Mouse (Mus musculus): Measurements from ENCODE around the gene Hyls1.
"Not testable (repeated sequence)": the region's sequence is repeated elsewhere in the genome, so short reads cannot be mapped to it uniquely, and the experiment has no call there.

Gene Hyls1

DNA sequence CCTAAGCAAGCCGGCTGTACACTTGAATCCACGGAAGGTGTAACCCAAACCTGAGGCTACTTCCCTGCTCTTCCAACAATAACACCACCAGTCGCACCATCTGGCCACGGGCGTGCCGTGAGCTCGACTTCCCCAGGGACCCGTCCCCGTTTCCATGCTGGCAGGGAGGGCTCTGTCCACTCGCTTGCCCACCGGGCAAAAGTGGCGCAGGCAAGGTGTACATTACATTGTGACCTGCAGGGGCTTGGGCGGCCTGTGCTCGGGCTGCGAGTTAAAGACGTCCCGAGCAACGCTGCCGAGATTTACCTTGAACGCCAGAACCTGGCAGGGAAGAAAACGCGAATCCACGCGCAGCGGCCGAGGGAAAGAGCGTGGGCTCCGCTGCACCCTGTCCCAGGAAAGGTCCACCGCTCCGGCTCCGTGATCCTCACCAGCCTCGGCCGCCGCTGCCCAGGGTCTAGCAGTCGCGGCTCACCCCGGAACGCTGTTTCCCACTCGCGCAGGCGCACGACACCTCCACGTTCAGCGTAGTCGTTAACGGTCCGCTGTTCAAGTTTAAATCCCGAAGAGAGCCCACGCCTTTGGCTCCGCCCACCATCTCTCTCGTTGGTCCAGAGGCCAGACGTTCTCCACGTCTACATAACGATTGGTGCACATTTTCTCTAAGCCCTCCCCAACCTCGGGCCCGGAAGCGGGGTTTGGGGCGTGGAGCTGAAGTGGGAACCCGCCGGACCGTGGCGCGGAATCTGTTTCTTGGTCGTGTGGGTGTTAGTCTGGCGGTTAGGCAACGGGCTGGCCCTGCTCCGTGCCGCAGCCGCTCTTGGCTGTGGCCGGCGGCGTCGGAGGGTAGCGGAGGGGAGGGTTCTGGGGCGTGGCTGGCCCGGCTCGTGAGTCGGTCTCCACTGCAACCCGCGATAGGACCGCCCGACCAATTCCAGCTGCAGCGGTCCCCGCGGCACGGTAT lies at the start of gene Hyls1, which contains the start of gene Pate2:
TSS of gene Hyls1 (minus strand) at position 828 of the 964 bp plus-strand sequence.
TSS of gene Pate2 (plus strand) at position 714 of the 964 bp plus-strand sequence.
- DNase-seq (ENCODE audit: low spot score), result peak; percentile 81

DNA sequence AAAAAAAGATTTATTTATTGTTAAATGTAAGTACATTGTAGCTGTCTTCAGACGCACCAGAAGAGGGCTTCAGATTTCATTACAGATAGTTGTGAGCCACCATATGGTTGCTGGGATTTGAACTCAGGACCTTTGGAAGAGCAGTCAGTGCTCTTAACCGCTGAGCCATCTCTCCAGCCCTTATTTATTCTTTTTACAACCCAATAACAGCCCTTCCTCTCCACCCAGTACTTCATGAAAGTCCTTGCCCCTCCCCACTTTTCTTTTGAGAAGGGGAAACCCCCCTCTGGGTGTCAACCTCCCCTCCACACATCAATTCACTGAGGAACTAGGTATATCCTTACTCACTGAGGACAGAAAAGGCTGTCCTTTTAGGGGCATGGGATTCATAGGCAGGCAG lies 46.6 kb upstream of the Hyls1 start:
- not testable (repeated sequence) for DNase-seq (ENCODE audit: low spot score)

DNA sequence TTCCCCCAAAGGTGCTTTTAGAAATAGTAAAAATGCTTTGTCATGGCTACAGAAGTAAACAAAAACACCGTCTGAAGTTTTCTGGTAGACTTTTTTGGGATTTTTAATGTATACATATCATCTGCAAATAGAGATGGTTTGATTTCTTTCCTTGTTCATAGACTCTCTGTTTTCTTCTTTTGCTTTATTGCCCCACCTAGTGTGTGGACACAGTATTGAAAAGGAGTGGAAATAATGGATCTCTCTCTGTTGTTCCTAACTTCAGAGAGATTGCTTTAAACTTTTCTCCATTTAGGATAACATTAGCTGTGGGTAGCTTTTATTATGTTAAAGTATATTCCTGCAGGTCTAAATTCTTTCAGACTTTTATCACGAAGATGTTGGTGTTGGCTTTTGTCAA lies 43.8 kb upstream of the Hyls1 start:
- DNase-seq (ENCODE audit: low spot score), result no peak

DNA sequence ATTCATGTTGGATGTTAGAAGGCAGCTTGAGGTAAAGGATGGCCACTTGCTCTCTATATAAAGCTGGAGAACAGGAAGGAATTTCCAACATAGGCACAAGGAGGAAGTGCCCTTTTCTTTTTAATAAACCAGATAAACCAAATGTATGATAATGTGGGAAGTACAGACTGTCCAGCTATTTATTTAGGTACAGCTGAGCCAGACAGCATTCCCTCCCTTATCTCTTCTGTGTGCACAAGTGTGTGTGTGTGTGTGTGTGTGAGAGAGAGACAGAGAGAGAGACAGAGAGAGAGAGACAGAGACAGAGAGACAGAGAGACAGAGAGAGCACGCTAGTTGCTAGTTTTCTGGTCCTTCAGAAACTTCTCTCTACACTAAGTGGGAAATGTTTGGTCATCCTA lies 41.6 kb upstream of the Hyls1 start, which contains the start of gene Pate4:
TSS of gene Pate4 (minus strand) at position 101 of the 400 bp plus-strand sequence.
- DNase-seq (ENCODE audit: low spot score), result no peak

DNA sequence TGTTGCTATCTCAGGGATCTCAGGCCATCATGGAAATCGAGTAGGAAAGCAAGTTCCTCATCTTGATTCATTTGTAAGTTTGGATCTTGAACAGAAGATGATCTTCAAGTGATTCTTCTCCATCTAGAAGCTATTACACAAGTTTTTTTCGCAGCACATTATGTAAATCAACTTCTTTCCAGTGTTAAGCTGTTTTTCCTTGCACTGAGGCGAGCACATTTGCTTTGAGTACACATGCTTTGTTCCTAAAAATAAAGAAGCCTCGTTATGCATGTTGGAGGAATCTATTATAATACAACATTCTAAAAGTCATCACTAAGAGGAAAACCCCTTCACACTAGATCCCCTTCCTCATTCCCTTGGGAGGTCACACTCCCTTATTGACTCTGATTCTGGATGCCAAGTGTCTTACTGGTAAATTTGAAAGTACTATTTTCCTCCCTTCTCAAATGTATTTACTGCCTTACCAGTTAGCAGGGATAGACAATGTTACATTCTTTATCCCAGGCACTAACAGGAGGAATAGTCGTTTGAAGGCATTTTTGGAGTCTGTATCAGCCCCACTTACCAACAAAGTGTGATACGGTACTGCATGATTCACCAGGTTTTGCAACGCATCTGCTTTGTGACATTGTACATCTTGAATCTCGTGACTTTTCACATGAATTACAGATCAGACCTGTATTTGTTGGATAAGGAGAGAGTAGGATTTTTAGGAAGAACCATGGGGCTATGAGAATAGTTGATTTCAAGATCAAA lies 37.6 kb upstream of the Hyls1 start:
- no peak for DNase-seq (ENCODE audit: low spot score)

DNA sequence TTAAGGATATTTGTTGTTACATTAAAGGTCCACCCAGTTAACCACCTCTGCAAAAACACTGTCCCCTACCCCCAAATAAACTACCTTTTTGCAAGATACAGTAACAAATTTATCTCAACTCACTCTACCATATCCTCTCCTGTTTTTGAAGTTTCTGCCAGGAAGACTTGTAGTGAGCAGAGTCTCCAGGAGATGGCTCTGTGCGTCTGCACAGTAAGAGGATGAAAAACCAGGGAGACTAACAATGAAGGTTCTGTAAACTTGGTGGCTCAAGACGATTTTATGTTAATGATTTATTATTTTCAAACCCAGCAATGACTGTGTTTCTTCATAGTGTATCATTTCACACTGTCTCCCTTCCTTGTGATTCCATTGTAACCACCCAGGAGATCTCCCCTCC lies 22.7 kb upstream of the Hyls1 start:
- no peak for DNase-seq (ENCODE audit: low spot score)

DNA sequence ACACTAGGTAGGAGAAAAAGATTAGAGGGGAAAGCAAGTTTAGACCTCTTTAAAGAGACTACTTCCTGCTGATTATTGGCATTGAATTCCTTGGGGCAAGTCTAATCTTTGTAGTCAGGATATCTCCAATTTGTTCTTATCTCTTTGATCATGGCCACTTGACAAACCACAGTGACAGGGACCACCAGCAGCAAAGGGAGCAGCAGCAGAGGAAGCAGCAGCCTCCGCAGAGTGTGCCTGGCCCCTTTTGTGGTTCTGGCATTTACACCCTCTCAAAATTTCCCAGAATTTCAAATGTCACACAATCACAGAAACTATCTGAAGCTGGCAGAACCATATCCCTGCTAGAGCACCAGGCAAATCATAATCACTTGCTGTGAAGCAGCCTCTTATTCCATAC lies 17.5 kb upstream of the Hyls1 start:
- no peak for DNase-seq (ENCODE audit: low spot score)

DNA sequence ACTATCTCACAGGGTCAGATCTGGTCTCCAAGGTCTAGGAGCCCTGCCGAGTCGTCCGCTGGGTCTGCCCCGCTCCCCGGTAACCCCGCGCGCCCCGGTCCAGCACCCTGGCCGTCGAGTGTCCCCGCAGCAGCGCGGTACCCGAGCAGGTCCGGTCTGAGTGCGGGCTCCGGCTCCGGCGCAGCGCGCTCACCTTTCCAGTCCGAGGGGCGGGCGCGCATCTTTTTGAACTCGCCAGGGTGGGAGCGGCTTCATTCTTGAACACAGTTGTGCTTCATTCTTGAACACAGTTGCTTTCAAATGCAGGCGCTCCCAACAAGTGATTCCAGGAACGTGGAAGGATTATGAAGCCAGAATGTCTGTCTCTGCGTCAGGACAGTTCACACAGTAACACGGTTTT lies 4.2 kb upstream of the Hyls1 start:
- DNase-seq (ENCODE audit: low spot score), result no peak

DNA sequence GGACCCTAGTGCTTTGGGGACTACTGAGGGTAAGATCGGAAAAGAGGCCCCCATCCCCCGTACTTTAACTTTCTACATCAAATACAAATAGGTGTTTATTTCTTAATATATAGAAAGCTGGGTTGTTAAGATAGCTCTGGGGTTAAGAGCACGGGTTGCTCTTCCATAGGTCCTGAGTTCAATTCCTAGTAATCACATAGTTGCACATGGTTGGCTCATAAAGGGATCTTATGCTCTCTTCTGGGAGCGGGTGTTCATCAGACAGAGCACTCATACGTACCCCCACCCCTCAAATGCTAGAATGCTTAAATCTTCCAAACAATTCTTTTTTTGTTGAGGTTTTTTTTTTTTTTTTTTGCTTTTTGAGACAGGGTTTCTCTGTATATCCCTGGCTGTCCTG lies 465 bp upstream of the Hyls1 start:
- DNase-seq (ENCODE audit: low spot score), result no peak

DNA sequence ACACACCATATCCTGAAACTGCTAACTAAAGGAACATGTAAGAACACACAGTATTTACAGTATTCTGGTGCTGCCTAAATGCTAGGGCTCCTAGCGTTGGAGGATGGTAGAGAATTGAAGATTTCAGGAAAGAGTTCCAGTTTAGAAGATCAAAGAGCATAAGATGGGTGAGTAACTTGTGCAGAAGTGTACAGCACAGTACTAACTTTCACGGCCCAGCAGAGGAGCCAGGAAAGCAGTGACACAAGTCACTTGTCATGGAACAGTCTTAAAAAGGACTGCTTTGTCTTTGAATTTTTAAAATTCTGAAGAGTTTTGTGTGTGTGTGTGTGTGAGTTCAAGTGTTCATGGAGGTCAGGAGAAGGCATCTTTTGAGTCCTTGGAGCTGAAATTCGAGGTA lies 2.2 kb downstream of the Hyls1 start:
- no peak for DNase-seq (ENCODE audit: low spot score)

DNA sequence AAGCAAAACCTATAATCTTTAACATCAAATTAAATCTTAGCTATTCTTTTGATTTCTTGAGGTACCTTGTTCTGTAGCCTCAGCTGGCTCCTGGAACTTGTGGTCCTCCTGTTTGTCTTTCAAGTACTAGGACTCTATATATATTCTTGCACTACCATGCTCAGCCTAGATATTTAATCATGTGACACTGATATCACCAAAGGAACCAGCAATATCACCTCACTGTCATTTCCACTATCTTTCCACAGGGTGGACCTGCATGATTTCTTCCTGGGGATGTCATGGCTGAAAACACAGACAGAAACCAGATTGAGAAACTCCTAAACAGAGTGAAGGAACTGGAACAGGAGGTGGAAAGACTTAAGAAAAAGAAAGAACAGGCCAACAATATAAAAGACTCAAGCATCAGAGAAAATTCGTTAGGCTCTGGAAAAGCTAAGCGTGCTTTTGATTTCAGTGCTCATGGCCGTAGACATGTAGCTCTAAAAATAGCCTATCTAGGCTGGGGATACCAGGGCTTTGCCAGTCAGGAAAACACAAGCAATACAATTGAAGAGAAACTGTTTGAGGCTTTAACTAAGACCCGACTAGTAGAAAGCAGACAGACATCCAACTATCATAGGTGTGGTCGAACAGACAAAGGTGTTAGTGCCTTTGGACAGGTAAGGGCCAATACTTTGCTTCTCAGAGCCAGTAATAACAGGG lies 5.5 kb downstream of the Hyls1 start:
- no peak for DNase-seq (ENCODE audit: low spot score)

DNA sequence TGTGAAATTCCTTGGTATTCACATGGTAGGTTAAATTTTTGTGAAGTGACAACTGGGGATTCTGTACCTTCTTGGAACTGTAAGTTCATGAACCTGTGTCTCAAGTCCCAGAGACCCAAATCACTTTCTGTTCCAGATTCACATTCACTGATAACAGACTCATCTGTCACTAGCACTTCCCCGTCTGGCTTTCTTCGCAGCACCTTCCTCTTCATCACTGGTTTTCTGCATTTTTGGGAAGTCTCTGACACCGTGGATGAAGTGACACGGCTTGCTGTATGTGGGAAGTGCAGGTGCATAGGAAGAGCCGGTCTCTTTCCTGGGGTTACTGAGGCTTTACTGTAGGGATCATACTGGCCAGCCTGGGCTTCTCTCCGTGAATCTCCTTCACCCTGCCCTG lies 8.6 kb downstream of the Hyls1 start:
- no peak for DNase-seq (ENCODE audit: low spot score)

DNA sequence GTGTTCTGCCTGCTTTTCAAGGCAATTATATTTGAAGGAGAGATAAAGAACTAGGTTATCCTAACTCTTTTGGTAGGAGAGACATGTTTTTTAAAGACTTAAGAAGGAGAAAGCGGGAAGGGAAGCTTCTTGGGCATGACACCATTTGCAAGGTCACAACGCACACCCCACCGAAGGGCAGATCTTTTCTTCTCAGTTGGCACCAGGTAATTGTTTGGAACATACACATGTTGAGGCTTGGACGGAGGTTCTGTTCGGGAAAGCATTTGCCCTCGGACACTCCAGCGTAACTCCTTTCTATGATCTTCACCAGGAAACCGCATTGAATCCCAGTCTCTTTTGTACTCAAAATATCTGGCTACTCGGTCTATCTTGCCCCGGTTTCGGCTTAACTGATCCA lies 9.1 kb downstream of the Hyls1 start:
- no peak for DNase-seq (ENCODE audit: low spot score)

DNA sequence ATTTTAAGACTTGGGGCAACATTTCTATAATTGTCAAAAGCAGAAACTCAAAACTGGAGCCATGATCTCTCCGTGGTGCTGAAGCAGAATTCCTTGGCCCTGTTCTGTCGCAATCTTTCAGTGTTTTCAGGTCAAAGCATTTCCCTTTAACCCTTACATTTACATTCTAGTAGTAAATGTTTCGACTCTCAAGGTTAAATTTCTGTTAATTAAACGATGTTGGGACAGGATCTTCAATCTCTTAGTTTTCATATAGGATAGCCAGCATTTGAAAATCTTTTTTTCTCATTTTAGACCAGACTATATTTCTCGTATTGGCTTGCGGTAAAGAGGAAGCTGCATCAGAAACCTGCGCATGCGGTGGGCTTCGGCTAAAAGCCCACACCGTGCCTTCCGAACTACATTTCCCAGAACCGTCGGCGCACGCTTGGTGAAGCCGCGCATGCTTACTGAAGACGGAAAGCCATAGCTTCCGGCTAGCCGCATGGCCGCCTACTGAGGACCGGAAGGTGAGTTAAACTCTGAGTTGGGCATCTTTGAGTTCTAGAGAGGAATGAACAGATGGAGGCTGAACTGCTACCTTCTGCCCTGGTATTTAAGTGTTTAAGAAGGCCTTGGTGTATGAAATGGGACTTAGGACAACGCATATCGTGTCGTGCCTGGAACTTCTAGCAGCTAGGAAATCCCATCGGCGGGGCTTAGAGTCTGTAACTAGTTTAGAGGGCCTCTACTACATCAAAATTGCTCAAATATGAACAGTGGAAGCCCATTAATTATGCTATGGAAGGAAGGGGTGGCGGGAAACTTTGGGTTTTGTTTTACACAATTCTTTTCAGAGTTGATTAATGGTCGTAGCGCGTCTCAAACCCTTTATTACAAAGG lies 10.9 kb downstream of the Hyls1 start:
- peak; percentile 51 for DNase-seq (ENCODE audit: low spot score)

DNA sequence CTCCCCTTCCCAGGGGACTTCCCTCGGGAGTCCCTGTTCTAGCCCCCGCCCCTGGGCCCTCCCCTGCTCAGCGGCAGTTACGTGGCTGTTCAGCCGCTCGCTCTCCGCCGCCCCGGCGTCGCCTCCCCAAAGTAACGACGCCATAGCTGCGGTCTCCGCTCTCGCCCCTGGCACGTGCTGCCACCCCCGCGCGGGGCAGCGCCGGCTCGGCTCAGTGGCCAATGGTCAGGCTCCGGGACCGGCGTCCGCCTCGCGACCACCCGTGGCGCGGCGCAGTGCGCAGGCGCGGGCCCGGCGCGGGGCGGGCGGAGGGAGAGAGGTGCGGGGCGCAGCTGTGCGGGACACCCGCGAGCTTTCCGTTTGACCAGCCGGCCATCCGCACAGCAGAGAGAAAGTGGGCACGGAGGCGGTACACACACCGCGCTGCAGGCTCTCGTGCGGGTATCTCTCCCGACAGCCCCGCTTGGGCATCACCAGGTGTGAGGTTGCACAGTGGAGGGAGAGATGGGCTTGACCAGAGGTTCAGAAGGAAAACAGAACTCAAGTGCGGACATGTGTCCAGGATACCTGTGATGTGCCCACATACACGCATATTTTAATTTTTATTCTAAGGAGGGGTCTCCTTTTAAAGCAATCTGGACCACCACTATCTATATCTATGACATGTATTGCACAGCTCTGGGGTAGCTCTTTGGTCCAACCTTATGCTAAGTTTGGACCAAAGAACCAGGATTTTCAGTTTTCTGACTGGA lies 11.8 kb downstream of the Hyls1 start, which contains the start of the genes Ddx25 and Pus3:
TSS of gene Ddx25 (minus strand) at position 272 of the 752 bp plus-strand sequence.
TSS of gene Pus3 (plus strand) at position 339 of the 752 bp plus-strand sequence.
- no peak for DNase-seq (ENCODE audit: low spot score)

DNA sequence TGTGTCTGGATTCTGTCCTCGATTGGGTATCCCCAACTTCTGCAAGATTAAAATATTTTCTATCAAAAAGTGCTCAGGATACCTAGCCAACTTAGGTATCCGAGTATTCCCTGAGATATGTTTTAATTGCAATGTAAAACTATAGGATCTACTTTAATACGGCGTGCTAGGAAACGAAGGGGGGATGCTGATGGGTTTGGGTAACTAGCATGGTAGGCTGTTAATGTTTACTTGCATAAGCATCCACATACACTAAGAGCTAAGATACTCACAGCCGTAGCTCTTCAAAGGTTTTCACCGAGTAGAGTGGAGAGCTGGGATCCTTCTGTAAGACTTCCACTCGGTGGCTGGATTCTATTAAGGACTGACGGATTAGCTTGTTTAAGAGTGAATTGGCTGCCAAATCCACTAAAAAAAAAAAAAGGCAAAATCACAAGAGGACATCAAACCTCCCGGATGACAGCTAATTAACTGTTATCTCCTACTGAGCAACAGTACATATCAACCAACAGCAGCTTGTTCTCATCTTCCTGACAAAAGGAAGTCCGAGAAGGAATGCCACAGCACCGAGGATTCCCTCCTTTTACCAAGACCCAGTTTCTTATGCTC lies 13.6 kb downstream of the Hyls1 start:
- no peak for DNase-seq (ENCODE audit: low spot score)

DNA sequence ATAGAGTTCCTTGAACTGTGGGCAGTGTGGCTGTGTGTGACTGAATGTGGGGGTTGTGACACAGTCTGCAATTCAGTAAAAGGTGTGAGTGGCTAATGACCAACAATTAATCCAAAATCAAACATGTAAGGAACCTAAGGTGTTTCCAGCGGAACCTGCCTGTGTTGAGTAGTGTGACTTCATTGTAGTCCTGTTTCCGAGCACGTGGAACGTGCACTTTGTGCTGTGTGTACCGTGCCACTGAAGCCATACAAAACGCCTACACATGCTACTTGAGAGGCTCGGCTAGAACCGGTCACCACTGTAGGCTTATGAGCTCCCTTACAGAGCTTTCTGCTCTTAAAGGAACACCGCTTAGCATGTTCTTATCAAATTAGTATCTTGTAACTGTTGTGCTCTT lies 21.7 kb downstream of the Hyls1 start:
- DNase-seq (ENCODE audit: low spot score), result no peak

DNA sequence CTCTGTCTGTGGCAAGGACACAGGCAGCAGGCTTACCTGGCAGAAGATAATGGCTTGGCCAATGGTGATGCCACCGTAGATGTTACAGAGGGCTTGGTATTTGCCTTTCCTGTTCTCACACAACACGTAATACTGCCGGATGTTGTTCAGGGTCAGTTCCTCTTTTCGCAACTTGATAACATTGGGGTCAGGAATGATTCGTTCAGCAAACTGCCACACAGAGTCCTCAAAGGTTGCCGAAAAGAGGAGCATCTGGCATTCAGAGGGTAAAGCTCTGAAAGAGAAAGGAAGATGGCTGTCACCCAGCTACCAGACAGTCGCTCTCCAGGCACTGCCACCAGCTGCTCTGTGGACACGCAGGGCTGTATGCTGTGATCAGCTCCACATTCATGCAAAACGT lies 23.5 kb downstream of the Hyls1 start:
- DNase-seq (ENCODE audit: low spot score), result no peak

DNA sequence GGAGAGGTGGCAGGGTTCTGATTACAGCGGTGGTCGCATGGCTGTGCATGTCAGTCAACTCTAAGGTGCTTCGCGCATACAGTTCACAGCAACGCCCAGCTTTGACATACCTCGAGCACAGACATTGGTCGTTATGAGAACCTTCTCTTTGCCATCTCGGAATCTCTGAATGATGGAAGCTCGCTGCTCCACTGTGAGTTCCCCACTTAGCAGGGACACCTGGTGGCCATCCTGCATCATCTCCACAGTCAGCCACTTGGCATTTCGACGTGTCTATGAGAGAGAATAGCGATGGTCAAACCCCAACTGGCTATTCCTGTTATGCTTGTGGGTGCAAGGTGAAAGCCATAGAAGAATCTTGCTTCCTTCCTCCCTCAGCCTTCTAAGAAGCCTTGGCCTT lies 24.5 kb downstream of the Hyls1 start:
- no peak for DNase-seq (ENCODE audit: low spot score)

DNA sequence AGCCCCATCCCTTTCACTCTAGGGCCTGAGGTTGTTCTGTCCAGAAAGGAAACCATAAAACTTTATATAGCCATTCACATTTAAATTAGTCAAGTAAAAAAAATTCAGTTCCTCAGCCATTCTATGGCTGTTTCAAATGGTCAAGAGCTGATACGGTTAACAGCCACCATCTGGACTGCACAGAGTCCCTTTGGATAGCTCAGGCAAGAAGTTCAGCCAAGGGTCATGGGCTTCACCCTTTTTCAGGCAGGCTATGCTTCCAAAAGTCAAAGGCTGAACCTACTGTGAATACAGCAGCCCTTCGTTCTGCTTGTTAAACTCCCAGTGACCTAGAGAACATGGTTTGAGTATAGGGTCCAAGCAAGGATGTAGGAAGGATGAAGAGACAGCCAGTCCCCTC lies 25.5 kb downstream of the Hyls1 start:
- DNase-seq (ENCODE audit: low spot score), result no peak

Data from ovary, postnatal 14 days (tissue).